Mouse (Mus musculus): ENCODE results near the gene Adamts5.

Gene Adamts5

GRCm38 (mm10) chr16:85819808-85820458 is 81.7 kb downstream of the Adamts5 start:
- no peak for DNase-seq

- DNase-seq = no peak
These were observed 87.5 kb downstream of the Adamts5 start for GRCm38 (mm10) chr16:85814116-85814515.

GRCm38 (mm10) chr16:85807626-85808025 is 94.0 kb downstream of the Adamts5 start:
- peak; percentile 60 to 71 for DNase-seq

DNA sequence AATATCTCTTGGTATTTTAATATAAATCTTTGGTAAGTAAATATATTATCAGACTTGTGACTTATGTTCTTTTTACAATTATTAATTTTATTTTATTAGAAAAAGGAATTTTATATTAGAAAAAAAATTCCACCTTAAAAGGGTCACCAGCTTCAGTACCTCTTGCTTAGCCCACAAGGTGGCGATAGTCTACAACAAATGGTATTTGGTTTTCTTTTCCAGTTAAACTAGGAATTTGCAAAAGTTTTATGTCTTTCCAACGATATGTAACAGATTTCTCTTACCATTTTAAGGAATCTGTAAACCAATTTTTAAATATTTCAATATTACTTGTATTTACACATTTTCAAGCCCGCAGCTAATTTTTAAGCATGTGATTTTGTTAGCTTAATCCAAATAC is 94.6 kb downstream of the Adamts5 start:
- DNase-seq = peak; percentile 36 to 79

Data from cerebellum, postnatal 25 days (tissue).